Mouse (Mus musculus) testis, adult 2 months (tissue): ENCODE data around the gene Nfatc2.

Experiments
- CTCF ChIP-seq: fragments of 200-500 bp; IDR thresholded peaks from 2 replicates; pipeline ENCODE4 v1.5.1; 2012; ENCODE audit warnings: low read depth, mild to moderate bottlenecking, inconsistent platforms, low read length, moderate library complexity; ENCODE audit not compliant: control insufficient read depth, insufficient read depth, insufficient replicate concordance
- POLR2A ChIP-seq: fragments of 200-500 bp; IDR thresholded peaks from 2 replicates; pipeline ENCODE4 v1.6.1; 2012; ENCODE audit warnings: low read depth, mild to moderate bottlenecking, inconsistent platforms, low read length, moderate library complexity; ENCODE audit not compliant: control insufficient read depth

DNA sequence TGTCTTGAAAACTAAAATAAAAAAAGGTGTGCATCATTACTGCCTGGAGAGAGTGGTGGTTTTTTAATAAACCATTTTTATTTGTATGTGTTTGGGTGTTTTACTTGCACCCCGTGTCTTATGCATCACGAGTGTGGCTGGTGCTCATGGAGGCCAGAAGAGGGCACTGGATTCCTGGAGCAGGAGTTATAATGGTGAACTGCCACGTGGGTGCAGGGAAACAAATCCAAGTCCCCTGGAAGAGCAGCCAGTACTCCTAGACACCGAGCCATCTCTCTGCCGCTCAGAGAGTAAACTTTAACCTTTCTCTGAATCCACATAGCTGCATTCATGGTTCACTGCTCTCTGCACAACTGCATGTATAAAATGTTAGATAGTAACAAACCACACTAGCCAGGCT lies 168.1 kb downstream of the Nfatc2 start:
- TF ChIP-seq POLR2A (no peak), CTCF (no peak)
